Mouse (Mus musculus): ENCODE data around the gene Gm10959. TPM values are rescaled to one million over a fixed set of nuclear protein-coding genes. Genes with fewer than 3 reads are reported as not detected.
A peak's percentile ranks its signal among the peaks of the same experiment; 100 is the strongest.
"Not testable (repeated sequence)": the region's sequence is repeated elsewhere in the genome, so short reads cannot be mapped to it uniquely, and the experiment has no call there.

Gene Gm10959
- not detected in 2 replicates for polyA plus RNA-seq (2015; fragmentation: Nextera tagmentation; extraction: Ambion mirVana)

GRCm38 (mm10) chr3:122919260-122919659 is at the start of gene Gm10959:
Gene Gm10959 (minus strand): TSS chr3:122919360.
- H3K9ac ChIP-seq (replicated peaks): no peak within 1 kb of the TSS
- ATAC-seq (no peak), DNase-seq (no peak)
- H3K4me2 ChIP-seq (ENCODE audit: low read depth, low read length): no peak within 1 kb of the TSS
- 83% methylated on average over 8 of the region's 8 CpGs for WGBS (ENCODE audit: insufficient replicate concordance)
- no peaks in the 10 kb centered on the region for H3K27me3 ChIP-seq (ENCODE audit: insufficient read depth, low read length)
- H3K4me1 ChIP-seq (ENCODE audit: insufficient read depth): peaks cover 6% of the 10 kb centered on the region
- no peaks in the 10 kb centered on the region for H3K36me3 ChIP-seq (replicated peaks; ENCODE audit: insufficient read depth, low read length)
- TF ChIP-seq EP300 (IDR thresholded peaks at IDR 0.05; ENCODE audit: low read depth) (no peak), CTCF (IDR thresholded peaks at IDR 0.05; ENCODE audit: low read depth) (no peak)
- no peak within 1 kb of the TSS for H3K27ac ChIP-seq (ENCODE audit: low read depth)
- H3K9me3 ChIP-seq (ENCODE audit: low read length): no peaks in the 10 kb centered on the region
- H3K4me3 ChIP-seq (ENCODE audit: low read depth, low read length): no peak within 1 kb of the TSS

- 88% methylated on average over 9 of the region's 9 CpGs for WGBS (ENCODE audit: insufficient replicate concordance)
- DNase-seq (no peak), ATAC-seq (no peak)
- H3K27me3 ChIP-seq (ENCODE audit: insufficient read depth, low read length): no peaks in the 10 kb centered on the region
- TF ChIP-seq EP300 (IDR thresholded peaks at IDR 0.05; ENCODE audit: low read depth) (no peak), CTCF (IDR thresholded peaks at IDR 0.05; ENCODE audit: low read depth) (no peak)
- no peak overlapping the region for H3K4me2 ChIP-seq (ENCODE audit: low read depth, low read length)
- H3K27ac ChIP-seq (ENCODE audit: low read depth): no peak overlapping the region
- no peaks in the 10 kb centered on the region for H3K9me3 ChIP-seq (ENCODE audit: low read length)
- peaks cover 3% of the 10 kb centered on the region; the same call in 1 of the 2 replicates for H3K36me3 ChIP-seq (replicated peaks; ENCODE audit: insufficient read depth, low read length)
- no peak overlapping the region for H3K9ac ChIP-seq (replicated peaks)
- H3K4me3 ChIP-seq (ENCODE audit: low read depth, low read length): no peak overlapping the region
- no peaks in the 10 kb centered on the region for H3K4me1 ChIP-seq (ENCODE audit: insufficient read depth)
These were observed 49.2 kb upstream of the Gm10959 start for GRCm38 (mm10) chr3:122968391-122968790.

GRCm38 (mm10) chr3:122964301-122964700 is 45.1 kb upstream of the Gm10959 start:
- Histone ChIP-seq H3K27me3 (ENCODE audit: insufficient read depth, low read length) (no peaks in the 10 kb centered on the region), H3K4me3 (ENCODE audit: low read depth, low read length) (no peak overlapping the region), H3K4me2 (ENCODE audit: low read depth, low read length) (no peak overlapping the region), H3K36me3 (replicated peaks; ENCODE audit: insufficient read depth, low read length) (peaks cover 6% of the 10 kb centered on the region; the same call in 1 of the 2 replicates), H3K4me1 (ENCODE audit: insufficient read depth) (no peaks in the 10 kb centered on the region), H3K27ac (ENCODE audit: low read depth) (no peak overlapping the region), H3K9ac (replicated peaks) (no peak overlapping the region), H3K9me3 (ENCODE audit: low read length) (no peaks in the 10 kb centered on the region)
- no peak for DNase-seq
- TF ChIP-seq CTCF (IDR thresholded peaks at IDR 0.05; ENCODE audit: low read depth) (no peak), EP300 (IDR thresholded peaks at IDR 0.05; ENCODE audit: low read depth) (no peak)
- no peak for ATAC-seq
- WGBS (ENCODE audit: insufficient replicate concordance): 52% methylated on average over 5 of the region's 5 CpGs

- no peak for ATAC-seq
- H3K4me1 ChIP-seq (ENCODE audit: insufficient read depth): no peaks in the 10 kb centered on the region
- H3K27me3 ChIP-seq (ENCODE audit: insufficient read depth, low read length): no peaks in the 10 kb centered on the region
- DNase-seq: no peak
- WGBS (ENCODE audit: insufficient replicate concordance): 84% methylated on average over 2 of the region's 2 CpGs
- no peaks in the 10 kb centered on the region for H3K9me3 ChIP-seq (ENCODE audit: low read length)
- H3K27ac ChIP-seq (ENCODE audit: low read depth): no peak overlapping the region
- TF ChIP-seq CTCF (IDR thresholded peaks at IDR 0.05; ENCODE audit: low read depth): no peak
- TF ChIP-seq EP300 (IDR thresholded peaks at IDR 0.05; ENCODE audit: low read depth): no peak
- H3K9ac ChIP-seq (replicated peaks): no peak overlapping the region
- no peak overlapping the region for H3K4me2 ChIP-seq (ENCODE audit: low read depth, low read length)
- peaks cover 19% of the 10 kb centered on the region for H3K36me3 ChIP-seq (replicated peaks; ENCODE audit: insufficient read depth, low read length)
- no peak overlapping the region for H3K4me3 ChIP-seq (ENCODE audit: low read depth, low read length)
These were observed 31.0 kb upstream of the Gm10959 start for GRCm38 (mm10) chr3:122950129-122950528.

GRCm38 (mm10) chr3:122943387-122943890 is 24.3 kb upstream of the Gm10959 start:
- Histone ChIP-seq H3K4me3 (ENCODE audit: low read depth, low read length) (no peak overlapping the region), H3K4me2 (ENCODE audit: low read depth, low read length) (no peak overlapping the region), H3K27me3 (ENCODE audit: insufficient read depth, low read length) (no peaks in the 10 kb centered on the region), H3K4me1 (ENCODE audit: insufficient read depth) (no peaks in the 10 kb centered on the region), H3K36me3 (replicated peaks; ENCODE audit: insufficient read depth, low read length) (no peaks in the 10 kb centered on the region), H3K9ac (replicated peaks) (no peak overlapping the region), H3K9me3 (ENCODE audit: low read length) (no peaks in the 10 kb centered on the region), H3K27ac (ENCODE audit: low read depth) (no peak overlapping the region)
- ATAC-seq (no peak), DNase-seq (no peak)
- TF ChIP-seq EP300 (IDR thresholded peaks at IDR 0.05; ENCODE audit: low read depth): no peak
- no peak for TF ChIP-seq CTCF (IDR thresholded peaks at IDR 0.05; ENCODE audit: low read depth)
- WGBS (ENCODE audit: insufficient replicate concordance): 71% methylated on average over 6 of the region's 6 CpGs

- Histone ChIP-seq H3K4me2 (ENCODE audit: low read depth, low read length) (no peak overlapping the region), H3K9ac (replicated peaks) (no peak overlapping the region), H3K4me3 (ENCODE audit: low read depth, low read length) (no peak overlapping the region), H3K9me3 (ENCODE audit: low read length) (no peaks in the 10 kb centered on the region), H3K36me3 (replicated peaks; ENCODE audit: insufficient read depth, low read length) (0 out of 2 replicates have a peak, but pooled peaks cover 11% of the 10 kb centered on the region), H3K4me1 (ENCODE audit: insufficient read depth) (no peaks in the 10 kb centered on the region), H3K27me3 (ENCODE audit: insufficient read depth, low read length) (no peaks in the 10 kb centered on the region), H3K27ac (ENCODE audit: low read depth) (no peak overlapping the region)
- ATAC-seq: no peak
- DNase-seq: no peak
- WGBS (ENCODE audit: insufficient replicate concordance): 76% methylated on average over 2 of the region's 2 CpGs
- TF ChIP-seq EP300 (IDR thresholded peaks at IDR 0.05; ENCODE audit: low read depth) (no peak), CTCF (IDR thresholded peaks at IDR 0.05; ENCODE audit: low read depth) (peak; percentile 57)
These were observed 20.1 kb upstream of the Gm10959 start for GRCm38 (mm10) chr3:122939215-122939614.

- H3K9me3 ChIP-seq (ENCODE audit: low read length); H3K4me2 ChIP-seq (ENCODE audit: low read depth, low read length); H3K4me1 ChIP-seq (ENCODE audit: insufficient read depth); ATAC-seq; H3K27me3 ChIP-seq (ENCODE audit: insufficient read depth, low read length); H3K9ac ChIP-seq (replicated peaks); DNase-seq; H3K27ac ChIP-seq (ENCODE audit: low read depth); H3K4me3 ChIP-seq (ENCODE audit: low read depth, low read length): not testable (repeated sequence)
- WGBS (ENCODE audit: insufficient replicate concordance): 80% methylated on average over 13 of the region's 13 CpGs
- H3K36me3 ChIP-seq (replicated peaks; ENCODE audit: insufficient read depth, low read length): peaks cover 16% of the 10 kb centered on the region; the same call in 1 of the 2 replicates
These were observed 18.0 kb upstream of the Gm10959 start for GRCm38 (mm10) chr3:122937176-122937575.
